Mouse (Mus musculus): ENCODE data around the gene Olfr547.

DNA sequence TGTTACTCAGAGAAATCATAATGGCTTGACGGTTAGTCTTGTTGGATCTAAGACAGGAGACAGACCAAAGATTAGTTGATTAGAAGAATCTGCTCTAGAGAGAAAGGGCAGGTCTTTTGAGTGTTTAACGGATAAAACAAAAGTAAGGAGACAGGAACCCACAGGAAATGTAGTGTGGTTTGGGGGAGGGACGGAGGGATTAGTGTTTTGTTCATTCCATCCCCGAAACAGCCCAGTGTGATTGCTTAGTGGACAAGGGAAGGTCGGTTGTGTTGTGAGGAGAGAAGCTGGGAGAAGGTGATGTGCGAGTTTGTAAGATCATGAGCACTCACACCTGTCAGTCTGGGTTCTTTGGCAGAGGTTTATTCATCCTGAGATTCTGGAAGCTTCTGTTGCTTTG is 41.4 kb downstream of the Olfr547 start:
- TF ChIP-seq CTCF (IDR thresholded peaks at IDR 0.05; ENCODE audit: borderline replicate concordance, control insufficient read depth, extremely low read depth, insufficient read depth, low read length, poor library complexity) (no peak), POLR2A (IDR thresholded peaks at IDR 0.05; ENCODE audit: control insufficient read depth, extremely low read depth, insufficient read depth, low read length, poor library complexity) (no peak)
